Mouse (Mus musculus) cerebellum, postnatal 4 days (tissue): ENCODE results near the gene Hist1h2bh.
"Not testable (repeated sequence)": the region's sequence is repeated elsewhere in the genome, so short reads cannot be mapped to it uniquely, and the experiment has no call there.

Experiments
- DNase-seq, 2 experiments: peaks; one replicate each; pipeline ENCODE4 v3.0.0; 2022; ENCODE audit warnings: low spot score in 2 of 2, mixed read lengths in 1 of 2

The Hist1h2bh gene

GRCm38 (mm10) chr13:23551931-23552914, 9.0 kb upstream of the Hist1h2bh start:
- no peak for DNase-seq

- DNase-seq, result peak; percentile 65 to 88
These were observed 8.1 kb upstream of the Hist1h2bh start, which contains the start of gene Hist1h4f for GRCm38 (mm10) chr13:23551146-23551834. Hist1h4f (minus strand) TSS chr13:23551648.

GRCm38 (mm10) chr13:23550761-23551145, 7.6 kb upstream of the Hist1h2bh start:
- no peak for DNase-seq

GRCm38 (mm10) chr13:23546694-23547093, 3.5 kb upstream of the Hist1h2bh start:
- no peak for DNase-seq

GRCm38 (mm10) chr13:23544787-23545120, 1.6 kb upstream of the Hist1h2bh start:
- not testable (repeated sequence) for DNase-seq

GRCm38 (mm10) chr13:23543965-23544786, 984 bp upstream of the Hist1h2bh start, which contains the start of gene Hist1h3f:
Hist1h3f (plus strand) TSS chr13:23544052.
- DNase-seq, result peak in 1 of 2 experiments; percentile 57

GRCm38 (mm10) chr13:23542225-23542980, 789 bp downstream of the Hist1h2bh start:
- not testable (repeated sequence) for DNase-seq

- no peak for DNase-seq
These were observed 1.7 kb downstream of the Hist1h2bh start for GRCm38 (mm10) chr13:23541497-23541896.

GRCm38 (mm10) chr13:23539821-23540220, 3.4 kb downstream of the Hist1h2bh start:
- not testable (repeated sequence) for DNase-seq

GRCm38 (mm10) chr13:23538249-23538648, 4.9 kb downstream of the Hist1h2bh start:
- DNase-seq, result no peak

GRCm38 (mm10) chr13:23537006-23537710, 6.0 kb downstream of the Hist1h2bh start:
- DNase-seq, result no peak

- no peak for DNase-seq
These were observed 6.9 kb downstream of the Hist1h2bh start for GRCm38 (mm10) chr13:23536076-23536822.

GRCm38 (mm10) chr13:23535137-23536075, 7.8 kb downstream of the Hist1h2bh start, which contains the start of gene Hist1h3g:
Hist1h3g (plus strand) TSS chr13:23535422.
- peak; percentile 72 to 84 for DNase-seq

GRCm38 (mm10) chr13:23534368-23535131, 8.6 kb downstream of the Hist1h2bh start:
- no peak for DNase-seq

- peak in 1 of 2 experiments; percentile 59 for DNase-seq
These were observed 9.4 kb downstream of the Hist1h2bh start, which contains the start of gene Hist1h2af for GRCm38 (mm10) chr13:23533560-23534367. Hist1h2af (plus strand) TSS chr13:23533906.

GRCm38 (mm10) chr13:23532262-23533075, 10.7 kb downstream of the Hist1h2bh start:
- no peak for DNase-seq
